In genomic region chr12:81915176-81915950, GRCm38 (mm10) we compare ENCODE assay signal across 9 mouse cellular contexts. TPM values are rescaled to one million over a fixed set of nuclear protein-coding genes. Genes with fewer than 3 reads are reported as not detected.
A peak's percentile ranks its signal among the peaks of the same experiment; 100 is the strongest.
DNase-seq lines count a peak whose midpoint lies in the region; ATAC-seq and TF ChIP-seq lines count a peak whose summit lies in the region.
"Had no signal": no experiment of that assay in that cellular context is flagged by ENCODE, and none has a peak within 500 bp of the region (broad histone marks: within the 10 kb centered on the region; RNA-seq: fewer than 3 reads in every experiment).

No protein-coding gene starts in this region.

- intact Hi-C loops in left cerebral cortex, adult 2 months (cut with DNase I), result loop anchor here (1.0 to 2.0 kb wide), 2 partner anchors 55 to 119 kb away; partner anchors contain the start of gene Pcnx

- no peaks in the 10 kb centered on the region for H3K9me3 ChIP-seq in midbrain, embryonic 10.5 days (replicated peaks)
- no peaks in the 10 kb centered on the region for H3K9me3 ChIP-seq in midbrain, embryonic 16.5 days (replicated peaks; ENCODE audit: control insufficient read depth, low read length, poor library complexity, severe bottlenecking)
- H3K9me3 ChIP-seq in forebrain, postnatal 0 days (ENCODE audit: low read length), result no peaks in the 10 kb centered on the region
- H3K9me3 ChIP-seq in hindbrain, postnatal 0 days (ENCODE audit: low read length), result no peaks in the 10 kb centered on the region
- H3K9me3 ChIP-seq: embryonic facial prominence, embryonic 12.5 days had no signal

- peak; percentile 56 for DNase-seq in midbrain, embryonic 10.5 days (ENCODE audit: low spot score)
- DNase-seq in cerebellum, adult 11-12 months, result peak; percentile 50
- DNase-seq in forebrain, postnatal 0 days, result peak; percentile 85
- DNase-seq in hindbrain, postnatal 0 days (ENCODE audit: low spot score), result peak; percentile 86
- DNase-seq in left cerebral cortex, adult 2 months (ENCODE audit: extremely low spot score in 1 of 2, low spot score in 2 of 2), result peak; percentile 65 to 75
- DNase-seq in naive thymus-derived CD4-positive, alpha-beta T cell, adult 2 months (ENCODE audit: low read depth), result peak; percentile 84
- DNase-seq in splenic B cell, adult 2 months (ENCODE audit: low read depth, low spot score), result peak; percentile 80

- H3K4me1 ChIP-seq in midbrain, embryonic 10.5 days, result 0 out of 2 replicates have a peak, but pooled peaks cover 2% of the 10 kb centered on the region
- H3K4me1 ChIP-seq in midbrain, embryonic 16.5 days (ENCODE audit: control insufficient read depth, insufficient read depth, low read length), result no peaks in the 10 kb centered on the region
- no peaks in the 10 kb centered on the region for H3K4me1 ChIP-seq in forebrain, postnatal 0 days (ENCODE audit: insufficient read depth)
- no peaks in the 10 kb centered on the region for H3K4me1 ChIP-seq in hindbrain, postnatal 0 days (ENCODE audit: insufficient read depth, low read length)

- no peak overlapping the region for H3K4me2 ChIP-seq in midbrain, embryonic 16.5 days (ENCODE audit: low read length)
- H3K4me2 ChIP-seq in forebrain, postnatal 0 days (ENCODE audit: low read depth), result no peak overlapping the region
- H3K4me2 ChIP-seq in hindbrain, postnatal 0 days (ENCODE audit: low read depth, low read length), result no peak overlapping the region
- H3K4me2 ChIP-seq: embryonic facial prominence, embryonic 12.5 days had no signal

- peaks cover 39% of the 10 kb centered on the region for H3K36me3 ChIP-seq in midbrain, embryonic 10.5 days
- H3K36me3 ChIP-seq in midbrain, embryonic 16.5 days (ENCODE audit: control insufficient read depth, insufficient read depth, low read length), result peaks cover 13% of the 10 kb centered on the region
- H3K36me3 ChIP-seq in forebrain, postnatal 0 days (ENCODE audit: insufficient read depth), result peaks cover 20% of the 10 kb centered on the region
- H3K36me3 ChIP-seq in hindbrain, postnatal 0 days (ENCODE audit: insufficient read depth, low read length), result peaks cover 25% of the 10 kb centered on the region
- peaks cover 1% of the 10 kb centered on the region; the same call in 1 of the 2 replicates for H3K36me3 ChIP-seq in splenic B cell, adult 2 months (ENCODE audit: control insufficient read depth, insufficient read depth, low read length, poor library complexity, severe bottlenecking)

- H3K27ac ChIP-seq in midbrain, embryonic 10.5 days (replicated peaks), result no peak overlapping the region
- H3K27ac ChIP-seq in midbrain, embryonic 16.5 days (ENCODE audit: low read length), result no peak overlapping the region
- H3K27ac ChIP-seq in forebrain, postnatal 0 days (ENCODE audit: low read depth, low read length), result no peak overlapping the region
- H3K27ac ChIP-seq in hindbrain, postnatal 0 days, result no peak overlapping the region
- H3K27ac ChIP-seq in left cerebral cortex, adult 2 months, result no peak overlapping the region
- H3K27ac ChIP-seq: embryonic facial prominence, embryonic 12.5 days had no signal

- H3K4me3 ChIP-seq in midbrain, embryonic 10.5 days, result no peak overlapping the region
- no peak overlapping the region for H3K4me3 ChIP-seq in midbrain, embryonic 16.5 days (ENCODE audit: low read depth, low read length)
- no peak overlapping the region for H3K4me3 ChIP-seq in forebrain, postnatal 0 days (ENCODE audit: low read depth, low read length)
- no peak overlapping the region for H3K4me3 ChIP-seq in hindbrain, postnatal 0 days (ENCODE audit: low read length)
- H3K4me3 ChIP-seq in left cerebral cortex, adult 2 months, result no peak overlapping the region
- H3K4me3 ChIP-seq: embryonic facial prominence, embryonic 12.5 days had no signal

- peak; percentile 95 for TF ChIP-seq CTCF in forebrain, postnatal 0 days (IDR thresholded peaks at IDR 0.05; ENCODE audit: low read depth)
- TF ChIP-seq CTCF in hindbrain, postnatal 0 days (IDR thresholded peaks at IDR 0.05; ENCODE audit: low read depth), result peak; percentile 93
- TF ChIP-seq CTCF in left cerebral cortex, adult 2 months (IDR thresholded peaks at IDR 0.05), result peak; percentile 97

- no peak overlapping the region for H3K9ac ChIP-seq in midbrain, embryonic 16.5 days (ENCODE audit: low read depth, low read length)
- H3K9ac ChIP-seq in forebrain, postnatal 0 days, result no peak overlapping the region
- H3K9ac ChIP-seq in hindbrain, postnatal 0 days (replicated peaks; ENCODE audit: low read length), result no peak overlapping the region
- H3K9ac ChIP-seq: embryonic facial prominence, embryonic 12.5 days had no signal

- 60% methylated on average over 2 of the region's 2 CpGs for WGBS in midbrain, embryonic 10.5 days
- 57% methylated on average over 2 of the region's 2 CpGs for WGBS in midbrain, embryonic 16.5 days
- 50% methylated on average over 2 of the region's 2 CpGs for WGBS in forebrain, postnatal 0 days
- 46% methylated on average over 2 of the region's 2 CpGs for WGBS in hindbrain, postnatal 0 days

- no peaks in the 10 kb centered on the region for H3K27me3 ChIP-seq in midbrain, embryonic 10.5 days (ENCODE audit: low read depth, poor library complexity, severe bottlenecking)
- no peaks in the 10 kb centered on the region for H3K27me3 ChIP-seq in midbrain, embryonic 16.5 days (ENCODE audit: control insufficient read depth, insufficient read depth, low read depth, low read length)
- no peaks in the 10 kb centered on the region for H3K27me3 ChIP-seq in forebrain, postnatal 0 days (ENCODE audit: insufficient read depth, low read length)
- H3K27me3 ChIP-seq in hindbrain, postnatal 0 days (ENCODE audit: insufficient read depth, low read length), result no peaks in the 10 kb centered on the region
- no peaks in the 10 kb centered on the region for H3K27me3 ChIP-seq in splenic B cell, adult 2 months (ENCODE audit: control insufficient read depth, insufficient read depth, low read length, poor library complexity, severe bottlenecking)
- H3K27me3 ChIP-seq: embryonic facial prominence, embryonic 12.5 days had no signal

- ATAC-seq in midbrain, embryonic 16.5 days, result no peak
- peak; percentile 82 for ATAC-seq in forebrain, postnatal 0 days
- peak; percentile 78; the same call in 1 of the 2 replicates for ATAC-seq in hindbrain, postnatal 0 days

RNA-seq across cellular contexts. Expression of gene Pcnx, which starts 55.5 kb away (rescaled TPM):
- 7.9 and 9.5 TPM in 2 replicates for polyA plus RNA-seq in midbrain, embryonic 10.5 days (2016; fragmentation: Nextera tagmentation; extraction: Ambion mirVana)
- 9.9 and 11.3 TPM in 2 replicates for polyA plus RNA-seq in midbrain, embryonic 16.5 days (2015; fragmentation: Nextera tagmentation; extraction: Ambion mirVana)
- 30.9 and 37.6 TPM in 2 replicates for total RNA-seq in forebrain, postnatal 0 days (2014; rRNA removed)
- 6.1 and 6.3 TPM in 2 replicates for polyA plus RNA-seq in forebrain, postnatal 0 days (2015; fragmentation: Nextera tagmentation; extraction: Ambion mirVana)
- total RNA-seq in hindbrain, postnatal 0 days (2014; rRNA removed), result 37.6 and 42.4 TPM in 2 replicates
- polyA plus RNA-seq in hindbrain, postnatal 0 days (2015; fragmentation: Nextera tagmentation; extraction: Ambion mirVana), result 4.7 and 7.8 TPM in 2 replicates
- 100 to 1,000 TPM in 1 of 2 experiments, 10 to 100 TPM in 1; 99.3 to 109 TPM for total RNA-seq in left cerebral cortex, adult 2 months (2021)
